Mouse (Mus musculus) lung, postnatal 0 days (tissue): ENCODE data around the gene 4930558K02Rik.

Experiments used
- CTCF ChIP-seq: IDR thresholded peaks from 2 replicates; pipeline ENCODE4 v1.5.1; 2016; ENCODE audit warnings: antibody characterized with exemption, mild to moderate bottlenecking
- EP300 ChIP-seq: IDR thresholded peaks from 2 replicates; pipeline ENCODE4 v1.6.1; 2016; ENCODE audit warnings: antibody characterized with exemption, mild to moderate bottlenecking, control low read depth

GRCm38 (mm10) chr1:161897235-161897634, 82.2 kb downstream of the 4930558K02Rik start:
- TF ChIP-seq CTCF: no peak
- TF ChIP-seq EP300: no peak
